Mouse (Mus musculus): ENCODE data around the gene Atrnl1.

Atrnl1 gene

GRCm38 (mm10) chr19:58068958-58069357, 458.1 kb downstream of the Atrnl1 start:
- DNase-seq (ENCODE audit: low spot score in 2 of 2), result no peak

GRCm38 (mm10) chr19:58072404-58072803, 461.6 kb downstream of the Atrnl1 start:
- DNase-seq (ENCODE audit: low spot score in 2 of 2), result peak in 1 of 2 experiments; percentile 42

GRCm38 (mm10) chr19:58072846-58073245, 462.0 kb downstream of the Atrnl1 start:
- DNase-seq (ENCODE audit: low spot score in 2 of 2), result no peak

GRCm38 (mm10) chr19:58075252-58075651, 464.4 kb downstream of the Atrnl1 start:
- DNase-seq (ENCODE audit: low spot score in 2 of 2), result no peak

GRCm38 (mm10) chr19:58076961-58077371, 466.1 kb downstream of the Atrnl1 start:
- no peak for DNase-seq (ENCODE audit: low spot score in 2 of 2)

GRCm38 (mm10) chr19:58077529-58078070, 466.8 kb downstream of the Atrnl1 start:
- DNase-seq (ENCODE audit: low spot score in 2 of 2), result no peak

GRCm38 (mm10) chr19:58080168-58080567, 469.3 kb downstream of the Atrnl1 start:
- no peak for DNase-seq (ENCODE audit: low spot score in 2 of 2)

GRCm38 (mm10) chr19:58082751-58083150, 471.9 kb downstream of the Atrnl1 start:
- DNase-seq (ENCODE audit: low spot score in 2 of 2), result no peak

- DNase-seq (ENCODE audit: low spot score in 2 of 2), result no peak
Observed at GRCm38 (mm10) chr19:58084826-58085225, 474.0 kb downstream of the Atrnl1 start.

- DNase-seq (ENCODE audit: low spot score in 2 of 2), result no peak
Observed at GRCm38 (mm10) chr19:58086734-58087133, 475.9 kb downstream of the Atrnl1 start.

GRCm38 (mm10) chr19:58087901-58088300, 477.1 kb downstream of the Atrnl1 start:
- no peak for DNase-seq (ENCODE audit: low spot score in 2 of 2)

- DNase-seq (ENCODE audit: low spot score in 2 of 2), result no peak
Observed at GRCm38 (mm10) chr19:58088433-58088832, 477.6 kb downstream of the Atrnl1 start.

GRCm38 (mm10) chr19:58091911-58092310, 481.1 kb downstream of the Atrnl1 start:
- DNase-seq (ENCODE audit: low spot score in 2 of 2), result no peak

- no peak for DNase-seq (ENCODE audit: low spot score in 2 of 2)
Observed at GRCm38 (mm10) chr19:58094781-58095543, 484.1 kb downstream of the Atrnl1 start.

GRCm38 (mm10) chr19:58095776-58096175, 484.9 kb downstream of the Atrnl1 start:
- no peak for DNase-seq (ENCODE audit: low spot score in 2 of 2)

- no peak for DNase-seq (ENCODE audit: low spot score in 2 of 2)
Observed at GRCm38 (mm10) chr19:58097195-58097594, 486.4 kb downstream of the Atrnl1 start.

GRCm38 (mm10) chr19:58099539-58099938, 488.7 kb downstream of the Atrnl1 start:
- no peak for DNase-seq (ENCODE audit: low spot score in 2 of 2)

- DNase-seq (ENCODE audit: low spot score in 2 of 2), result no peak
Observed at GRCm38 (mm10) chr19:58100381-58100780, 489.5 kb downstream of the Atrnl1 start.

GRCm38 (mm10) chr19:58104544-58104943, 493.7 kb downstream of the Atrnl1 start:
- no peak for DNase-seq (ENCODE audit: low spot score in 2 of 2)

GRCm38 (mm10) chr19:58107632-58108031, 496.8 kb downstream of the Atrnl1 start:
- DNase-seq (ENCODE audit: low spot score in 2 of 2), result no peak

GRCm38 (mm10) chr19:58110491-58110890, 499.7 kb downstream of the Atrnl1 start:
- DNase-seq (ENCODE audit: low spot score in 2 of 2), result no peak

GRCm38 (mm10) chr19:58111291-58111690, 500.5 kb downstream of the Atrnl1 start:
- DNase-seq (ENCODE audit: low spot score in 2 of 2), result no peak

- DNase-seq (ENCODE audit: low spot score in 2 of 2), result no peak
Observed at GRCm38 (mm10) chr19:58112151-58112550, 501.3 kb downstream of the Atrnl1 start.
